Mouse (Mus musculus) kidney, adult 8-10 months (tissue): Measurements from ENCODE around the gene Msi1.
"Not testable (repeated sequence)": the region's sequence is repeated elsewhere in the genome, so short reads cannot be mapped to it uniquely, and the experiment has no call there.

ENCODE experiments used
- DNase-seq, 2 experiments: peaks; one replicate each; pipeline ENCODE4 v3.0.0; 2022

The Msi1 gene

DNA sequence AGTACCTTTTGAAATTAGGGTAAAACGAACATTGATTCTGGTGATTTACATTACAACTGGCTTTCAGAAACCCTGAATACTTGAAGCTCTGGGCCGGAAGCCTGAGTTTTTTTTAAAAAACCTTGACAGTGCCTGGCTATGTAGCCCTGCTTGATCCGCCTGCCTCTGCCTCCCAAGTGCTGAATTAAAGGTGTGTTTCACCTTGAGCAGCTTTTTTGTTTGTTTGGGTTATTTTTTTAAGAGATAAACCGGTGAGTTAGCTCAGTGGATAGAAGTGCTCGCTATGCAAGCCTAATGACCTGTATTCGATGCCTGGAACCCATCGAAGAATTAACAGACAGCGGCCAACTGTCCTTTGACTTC is 61.2 kb downstream of the Msi1 start:
- DNase-seq = no peak

DNA sequence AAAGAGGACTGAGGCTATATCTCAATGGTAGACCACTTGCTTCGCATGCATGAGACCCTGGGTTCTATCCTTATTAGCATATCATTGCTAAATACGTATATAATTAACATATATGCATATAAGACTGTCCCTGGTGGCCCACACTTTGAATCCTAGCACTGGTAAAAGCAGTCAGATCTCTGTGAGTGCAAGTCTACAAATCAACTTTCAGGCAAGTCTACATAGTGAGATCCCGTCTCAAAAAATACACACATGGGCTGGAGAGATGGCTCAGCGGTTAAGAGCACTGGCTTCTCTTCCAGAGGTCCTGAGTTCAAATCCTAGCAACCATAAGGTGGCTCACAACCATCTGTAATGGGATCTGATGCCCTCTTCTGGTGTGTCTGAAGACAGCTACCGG is 61.7 kb downstream of the Msi1 start:
- DNase-seq = no peak

DNA sequence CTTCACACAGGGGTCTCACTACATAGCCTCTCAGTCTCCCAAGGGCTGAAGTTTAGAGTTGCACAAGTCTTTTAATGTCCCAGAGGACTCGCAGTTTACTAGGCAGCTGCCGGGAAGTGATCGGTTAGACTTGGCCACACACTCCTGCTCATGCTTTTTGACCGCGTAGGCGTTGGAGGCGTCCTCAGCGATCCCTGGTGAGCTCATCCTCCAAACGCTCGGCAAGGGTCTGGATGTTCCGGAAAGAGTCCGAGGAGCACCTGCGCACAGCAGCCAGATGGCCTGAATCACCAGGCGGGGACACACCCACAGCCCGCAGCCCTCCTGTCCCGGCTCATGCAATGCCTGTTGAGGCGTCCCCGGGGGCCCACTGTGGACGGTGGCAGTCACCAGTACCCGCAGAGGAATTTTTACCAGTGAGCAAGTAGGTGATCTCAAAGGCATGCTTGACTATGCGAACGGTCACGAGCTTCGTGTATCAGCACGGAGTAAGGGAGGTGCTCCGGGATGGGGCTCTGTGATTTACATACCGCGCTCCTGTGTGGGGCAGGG is 62.4 kb downstream of the Msi1 start:
- DNase-seq = peak in 1 of 2 experiments; percentile 60

DNA sequence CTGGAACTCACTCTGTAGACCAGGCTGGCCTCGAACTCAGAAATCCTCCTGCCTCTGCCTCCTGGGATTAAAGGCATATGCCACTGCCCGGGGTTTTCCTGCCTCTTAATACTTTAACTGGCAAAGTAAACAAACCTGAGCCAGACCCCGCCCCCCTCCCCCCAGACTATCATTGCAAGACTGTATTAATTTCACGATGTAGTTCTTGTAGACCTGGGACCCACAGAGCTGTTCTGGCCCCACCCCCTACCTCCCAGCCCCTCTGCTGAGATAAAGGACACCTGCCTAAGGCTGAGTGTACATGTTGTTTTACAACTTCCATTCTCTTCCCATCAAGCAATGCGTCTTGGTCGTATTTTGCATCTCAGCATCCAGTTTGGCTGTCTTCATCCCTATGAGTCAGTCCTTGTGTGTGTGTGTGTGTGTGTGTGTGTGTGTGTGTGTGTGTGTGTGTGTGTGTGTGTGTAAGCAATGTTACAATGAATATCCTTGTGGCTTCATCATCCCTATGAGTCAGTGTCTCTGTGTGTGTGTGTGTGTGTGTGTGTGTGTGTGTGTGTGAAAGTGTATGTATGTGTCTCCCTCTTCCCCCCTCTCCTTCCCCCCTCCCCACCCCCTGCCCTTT is 63.4 kb downstream of the Msi1 start:
- no peak for DNase-seq

- no peak for DNase-seq
Observed at GRCm38 (mm10) chr5:115493441-115493840, 64.0 kb downstream of the Msi1 start.

GRCm38 (mm10) chr5:115495618-115496017 is 66.2 kb downstream of the Msi1 start:
- DNase-seq = not testable (repeated sequence)

DNA sequence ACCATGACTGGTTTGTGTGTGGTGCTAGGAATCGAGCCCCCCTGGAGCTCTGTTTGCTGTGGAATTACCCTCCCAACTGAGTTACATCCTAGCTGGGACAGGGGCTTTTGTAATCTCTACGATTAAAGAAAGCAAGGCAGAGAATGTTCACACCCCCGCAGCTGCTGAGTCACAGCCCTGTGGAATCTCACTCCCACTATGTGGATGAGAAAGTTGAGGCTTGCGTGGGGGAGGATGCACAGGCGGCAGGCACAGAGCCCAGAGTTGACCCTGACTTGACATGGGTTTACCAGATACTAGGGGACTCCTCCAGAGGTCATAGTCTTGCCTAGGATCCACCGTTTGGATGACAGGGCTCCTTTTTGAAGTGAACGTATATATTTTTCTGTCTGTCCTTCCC is 67.6 kb downstream of the Msi1 start:
- no peak for DNase-seq

- no peak for DNase-seq
Observed at GRCm38 (mm10) chr5:115498307-115499240, 69.2 kb downstream of the Msi1 start.

GRCm38 (mm10) chr5:115500383-115500935 is 71.1 kb downstream of the Msi1 start:
- DNase-seq = peak; percentile 61 to 64

DNA sequence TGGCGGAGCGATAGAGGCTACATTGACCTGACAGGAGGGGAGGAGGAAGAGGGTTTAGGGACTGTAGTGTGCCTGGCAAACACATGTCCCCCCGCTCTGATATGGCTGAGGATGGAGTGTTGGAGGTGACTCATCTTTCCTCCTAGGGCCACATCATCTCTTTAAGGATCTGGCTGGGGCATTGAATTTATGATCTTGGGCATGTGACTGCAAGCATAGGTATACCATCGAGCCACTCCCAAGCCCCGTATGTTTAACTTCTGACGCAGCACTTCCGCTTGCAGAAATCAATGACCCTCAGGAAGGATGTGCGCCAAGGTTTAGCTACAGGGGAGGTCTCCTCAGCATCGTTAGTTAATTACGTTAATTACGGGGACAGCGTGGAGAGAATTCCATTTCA is 73.6 kb downstream of the Msi1 start:
- no peak for DNase-seq
